Mouse (Mus musculus) retina, postnatal 7 days (tissue): ENCODE measurements around the gene Rcor2.

ENCODE experiments used
- DNase-seq: peaks from one replicate; pipeline ENCODE4 v3.0.0-alpha.2; 2012; ENCODE audit warnings: low read depth, low spot score

Gene Rcor2

DNA sequence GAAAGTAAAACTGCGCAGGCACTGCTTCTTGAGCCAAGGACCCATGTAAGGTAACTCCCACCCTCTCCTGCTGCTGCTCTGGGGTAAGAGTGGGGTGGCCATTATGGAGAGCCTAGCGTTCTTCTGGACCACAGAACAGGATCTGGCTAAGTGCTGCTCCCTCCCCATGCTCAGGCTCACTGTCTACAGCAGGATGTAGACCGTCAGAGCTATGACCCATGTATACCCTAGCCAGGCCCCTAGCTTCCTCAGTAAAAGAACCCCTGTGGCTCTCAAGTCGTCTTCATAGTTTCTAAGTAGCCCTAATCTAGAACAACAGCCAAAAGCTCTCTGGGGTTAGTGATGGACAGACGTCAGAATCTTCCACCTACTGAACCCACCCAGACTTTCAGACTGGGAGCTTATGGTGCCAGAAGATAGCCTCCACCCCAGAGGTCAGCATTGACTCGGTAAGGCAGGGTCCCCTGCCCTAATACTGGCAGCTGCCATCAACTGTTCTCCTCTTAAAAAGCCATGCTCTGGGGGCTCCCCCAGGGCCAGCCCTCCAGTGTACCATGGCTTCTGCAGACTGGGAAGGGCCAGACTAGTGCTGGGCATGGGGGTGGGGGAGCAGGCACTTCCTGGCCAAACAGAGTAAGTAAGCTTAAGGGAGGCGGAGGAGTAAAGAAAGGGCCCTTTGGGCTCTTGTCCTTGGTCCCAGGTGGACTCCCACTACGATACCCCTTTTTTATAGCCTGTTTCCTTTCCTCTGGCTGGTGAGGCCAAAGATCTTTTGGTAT lies 27.2 kb downstream of the Rcor2 start:
- DNase-seq: no peak

DNA sequence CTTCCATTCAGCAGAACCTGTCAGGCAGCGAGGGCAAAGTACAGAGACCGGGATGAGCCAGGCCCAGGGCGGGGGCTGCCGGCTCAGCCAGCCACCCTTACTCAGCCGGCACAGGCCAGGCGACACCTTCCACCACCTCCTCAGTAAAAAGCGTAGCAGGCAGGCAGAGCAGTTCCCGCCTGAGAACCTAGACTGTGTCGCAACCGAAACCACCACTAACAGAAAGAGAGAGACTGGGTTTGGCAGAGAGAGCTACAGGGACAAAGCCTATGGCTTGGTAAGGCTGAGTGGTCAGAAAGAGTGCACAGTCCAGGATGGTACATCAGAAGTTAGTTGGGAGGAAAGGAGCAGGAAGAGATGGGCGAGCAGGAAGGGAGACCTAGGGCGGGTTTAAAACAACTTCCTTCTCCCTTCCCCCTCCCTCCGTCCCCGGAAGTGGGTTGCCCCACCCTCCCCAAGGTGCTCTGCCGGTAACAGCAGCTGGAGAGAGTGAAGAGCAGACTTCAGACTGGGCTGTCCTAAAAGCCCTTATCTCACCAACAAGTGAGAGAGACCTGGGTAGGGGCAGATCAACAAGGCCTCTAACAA lies 28.0 kb downstream of the Rcor2 start:
- no peak for DNase-seq

- no peak for DNase-seq
These were observed 28.8 kb downstream of the Rcor2 start for GRCm38 (mm10) chr19:7295959-7296358.

DNA sequence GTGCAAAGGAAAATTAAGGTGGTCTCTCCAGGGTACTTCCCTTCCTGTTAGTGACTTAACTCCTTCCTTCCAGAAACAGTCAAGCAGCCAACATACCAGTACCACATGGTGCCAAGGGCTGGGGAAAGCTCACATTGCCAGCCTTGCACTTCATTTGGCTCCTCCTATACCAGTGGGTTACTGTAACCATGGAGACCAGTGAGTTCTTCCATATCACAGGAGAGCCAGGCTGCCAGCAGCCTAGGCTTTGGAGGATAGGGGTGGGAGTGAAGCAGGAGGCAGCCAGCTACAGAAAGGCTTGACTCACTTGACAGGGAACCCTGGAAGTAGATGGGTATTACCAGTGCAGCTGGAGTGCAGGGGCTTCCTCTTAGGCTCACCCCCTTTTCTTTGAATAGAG lies 31.9 kb downstream of the Rcor2 start:
- no peak for DNase-seq

DNA sequence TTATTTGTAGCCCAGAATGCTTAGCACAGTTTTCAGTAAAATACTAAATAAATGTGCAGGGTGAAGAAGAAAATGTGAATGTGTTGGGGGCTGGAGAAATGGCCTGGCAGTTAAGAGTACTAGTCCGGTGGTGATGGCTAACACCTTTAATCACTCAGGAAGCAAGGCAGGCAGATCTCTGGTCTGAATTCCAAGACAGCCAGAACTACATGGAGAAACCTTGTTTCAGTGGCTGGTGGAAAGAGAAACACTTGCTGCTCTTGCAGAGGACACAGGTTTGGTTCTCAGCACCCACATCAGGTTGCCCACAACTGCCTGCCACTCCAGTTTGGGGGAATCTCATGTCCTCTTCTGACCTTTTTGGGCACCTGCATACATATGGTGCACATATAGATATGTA lies 33.0 kb downstream of the Rcor2 start:
- no peak for DNase-seq

DNA sequence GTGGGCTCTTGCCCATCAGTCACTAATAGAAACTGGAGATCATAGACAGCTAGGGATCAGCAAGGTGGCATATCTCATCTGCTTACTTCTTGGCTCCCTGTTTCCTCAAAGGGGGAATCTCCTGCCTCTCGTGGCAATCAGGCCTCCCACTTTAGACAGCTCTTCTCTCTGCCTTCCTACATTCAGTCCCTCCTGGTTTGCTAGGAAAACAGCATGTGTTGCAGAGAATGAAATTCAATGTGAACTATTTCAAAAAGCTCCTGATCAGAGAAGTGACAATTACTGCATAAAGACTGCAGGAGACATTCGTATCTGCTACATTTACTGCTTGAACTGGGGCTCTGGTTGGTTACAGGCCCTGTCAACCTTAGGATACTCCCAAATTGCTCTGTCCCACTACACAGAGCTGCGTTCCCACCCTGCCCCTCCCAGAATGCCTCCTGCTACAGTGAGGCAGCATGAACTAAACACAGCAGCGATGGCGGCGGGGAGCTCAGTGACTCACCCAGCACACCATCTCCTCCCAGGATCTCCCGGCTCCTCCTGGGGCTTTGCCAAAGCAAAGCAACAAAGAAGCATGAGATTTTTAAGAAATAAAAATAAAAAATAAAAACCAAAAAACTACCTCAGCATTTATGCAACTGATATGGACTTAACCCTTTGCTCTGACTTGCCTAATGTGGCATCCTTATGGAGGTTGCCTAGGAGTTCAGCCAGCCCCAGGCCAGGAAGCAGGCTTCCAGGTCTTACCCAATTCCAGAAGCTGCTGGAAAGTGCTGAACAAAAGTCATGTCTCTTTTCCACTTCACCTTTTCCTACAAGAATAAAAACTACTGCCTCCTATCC lies 34.7 kb downstream of the Rcor2 start:
- no peak for DNase-seq

DNA sequence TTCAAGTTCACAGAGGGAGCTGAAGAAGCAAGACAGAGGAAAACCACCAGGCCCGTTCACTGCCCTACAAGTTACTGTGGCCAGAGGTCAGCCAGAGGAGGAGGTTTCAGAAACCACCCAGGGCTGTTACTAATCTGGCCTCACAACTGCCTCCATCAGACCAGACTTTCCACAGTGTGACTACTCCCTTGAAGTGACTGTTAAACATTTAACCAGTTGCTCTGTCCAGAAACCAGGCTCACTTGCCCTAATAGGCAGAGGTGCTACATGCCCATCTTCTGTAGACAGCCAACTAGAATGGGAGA lies 35.3 kb downstream of the Rcor2 start:
- DNase-seq: no peak

DNA sequence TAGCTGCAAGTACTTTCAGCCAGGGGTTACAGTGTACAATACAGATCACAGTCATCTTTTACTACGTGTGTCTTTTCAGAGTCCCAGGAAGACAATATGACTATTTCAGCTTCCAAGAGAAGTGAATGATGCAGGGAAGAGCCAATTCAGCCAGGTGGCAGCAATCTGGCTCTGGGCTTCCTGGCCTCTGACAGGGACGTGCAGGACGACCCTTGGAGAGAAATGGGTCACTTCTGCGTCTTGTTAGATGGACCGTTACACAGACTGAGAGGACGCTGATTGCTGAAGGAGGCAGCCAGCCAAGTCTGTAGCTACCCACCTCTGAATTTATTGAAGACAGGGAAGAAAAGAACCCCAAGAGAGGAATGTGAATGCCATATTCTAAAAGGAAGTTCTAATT lies 36.7 kb downstream of the Rcor2 start:
- DNase-seq: no peak

- DNase-seq: no peak
These were observed 37.7 kb downstream of the Rcor2 start for GRCm38 (mm10) chr19:7304801-7305200.

GRCm38 (mm10) chr19:7305380-7306310 lies 38.5 kb downstream of the Rcor2 start:
- DNase-seq: no peak

GRCm38 (mm10) chr19:7306968-7307367 lies 39.8 kb downstream of the Rcor2 start:
- no peak for DNase-seq

- DNase-seq: no peak
These were observed 41.1 kb downstream of the Rcor2 start for GRCm38 (mm10) chr19:7307995-7308770.

GRCm38 (mm10) chr19:7309738-7310330 lies 42.7 kb downstream of the Rcor2 start:
- DNase-seq: no peak

DNA sequence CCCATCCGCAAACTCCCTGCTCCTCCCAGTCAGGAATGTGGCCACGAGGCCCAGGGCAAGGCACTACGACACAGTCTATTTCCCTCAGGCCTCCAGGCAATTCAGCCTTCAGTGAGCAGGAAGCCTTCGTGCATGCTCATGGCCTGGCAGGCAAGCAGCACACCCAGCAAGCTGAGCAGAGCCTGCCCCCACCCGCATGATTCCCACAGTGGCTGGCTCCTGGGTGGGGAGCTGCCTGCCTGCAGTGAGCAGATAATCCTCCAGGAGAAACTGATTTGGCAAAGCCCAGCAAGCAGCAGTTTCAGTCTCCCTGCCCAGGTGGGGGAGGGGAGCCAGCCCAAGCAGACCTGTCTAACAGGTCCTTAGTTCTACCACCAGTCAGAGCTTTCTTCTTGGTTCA lies 43.6 kb downstream of the Rcor2 start:
- DNase-seq: no peak

- DNase-seq: no peak
These were observed 44.2 kb downstream of the Rcor2 start for GRCm38 (mm10) chr19:7311306-7311705.

DNA sequence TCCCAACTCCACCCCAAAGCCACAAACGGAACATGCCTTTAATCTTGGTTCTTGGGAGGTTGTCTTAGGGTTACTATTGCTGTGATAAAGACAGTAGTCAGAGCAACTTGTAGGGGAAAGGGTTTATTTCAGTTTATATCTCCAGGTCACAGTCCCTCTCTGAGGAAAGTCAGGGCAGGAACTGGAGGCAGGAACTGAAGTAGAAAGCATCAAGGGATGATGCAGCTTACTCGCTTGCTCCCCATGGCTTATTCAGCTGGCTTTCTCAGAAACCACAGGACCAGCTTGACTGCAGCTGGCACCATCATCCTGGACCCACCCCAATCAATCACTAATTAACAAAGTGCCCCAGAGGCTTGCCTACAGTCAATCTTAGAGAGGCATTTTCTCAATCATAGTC lies 46.5 kb downstream of the Rcor2 start:
- DNase-seq: no peak

- no peak for DNase-seq
These were observed 48.0 kb downstream of the Rcor2 start for GRCm38 (mm10) chr19:7314976-7315586.

- DNase-seq: no peak
These were observed 48.5 kb downstream of the Rcor2 start for GRCm38 (mm10) chr19:7315587-7315984.

DNA sequence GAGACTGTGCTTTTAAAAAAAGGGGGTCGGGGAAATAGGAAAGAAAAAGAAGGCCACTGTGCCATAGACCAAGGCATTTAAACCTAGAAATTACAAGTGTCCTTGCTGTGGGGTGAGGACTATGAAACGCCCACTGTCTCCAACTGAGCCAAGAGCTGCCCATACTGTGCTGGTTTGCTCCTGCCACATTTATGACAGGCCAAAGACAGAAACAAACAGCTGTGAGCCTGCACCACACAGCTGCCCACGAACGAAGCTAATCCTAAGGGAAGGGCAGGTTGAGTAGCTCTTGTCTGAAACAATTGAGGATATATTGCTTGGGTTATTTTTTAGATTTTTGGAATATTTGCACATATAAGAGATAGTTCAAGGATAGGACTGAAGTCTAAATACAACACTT lies 49.7 kb downstream of the Rcor2 start:
- DNase-seq: no peak

- DNase-seq: no peak
These were observed 50.6 kb downstream of the Rcor2 start for GRCm38 (mm10) chr19:7317716-7318115.
